Mouse (Mus musculus) liver, embryonic 16.5 days (tissue): Measurements from ENCODE around the gene Mobp. TPM values are rescaled to one million over a fixed set of nuclear protein-coding genes. Genes with fewer than 3 reads are reported as not detected.
A peak's percentile ranks its signal among the peaks of the same experiment; 100 is the strongest.

Experiments used
- ATAC-seq: fragments of 200-750 bp; cut with Nextera tagmentation; 2 replicates; pipeline ENCODE4 v1.8.0; 2017; ENCODE audit warnings: low read depth, mild to moderate bottlenecking, moderate number of reproducible peaks, moderate library complexity
- H3K27ac ChIP-seq: fragments of 300-500 bp; sonication (generic); 2 replicates; pipeline ENCODE4 v1.5.1; 2014; ENCODE audit warnings: mild to moderate bottlenecking, low read length
- H3K27me3 ChIP-seq: fragments of 300-500 bp; sonication (generic); 2 replicates; pipeline ENCODE4 v1.6.1; 2014; ENCODE audit warnings: low read depth, low read length, mixed read lengths; ENCODE audit not compliant: control insufficient read depth, insufficient read depth
- H3K36me3 ChIP-seq: fragments of 300-500 bp; sonication (generic); 2 replicates; pipeline ENCODE4 v1.6.1; 2014; ENCODE audit warnings: mild to moderate bottlenecking; ENCODE audit not compliant: control insufficient read depth, insufficient read depth
- H3K4me1 ChIP-seq: fragments of 300-500 bp; sonication (generic); 2 replicates; pipeline ENCODE4 v1.6.1; 2014; ENCODE audit warnings: low read depth, low read length, mixed read lengths; ENCODE audit not compliant: control insufficient read depth
- H3K4me2 ChIP-seq: fragments of 300-500 bp; sonication (generic); 2 replicates; pipeline ENCODE4 v1.6.1; 2014; ENCODE audit warnings: low read depth, low read length, mixed read lengths
- H3K4me3 ChIP-seq: fragments of 300-500 bp; sonication (generic); 2 replicates; pipeline ENCODE4 v1.5.1; 2014; ENCODE audit warnings: low read depth, mild to moderate bottlenecking, low read length
- H3K9ac ChIP-seq: fragments of 300-500 bp; sonication (generic); 2 replicates; pipeline ENCODE4 v1.6.1; 2014; ENCODE audit warnings: low read depth, low read length
- H3K9me3 ChIP-seq: fragments of 300-500 bp; sonication (generic); replicated peaks from 2 replicates; pipeline ENCODE4 v1.6.1; 2016; ENCODE audit warnings: low read length; ENCODE audit not compliant: control insufficient read depth
- WGBS: fragments of 180-500 bp; shearing (Covaris S2); extraction: QIAGEN DNeasy Blood & Tissue Kit; methylation state at CpG from one replicate; pipeline ENCODE4 v1.1.7; 2014; ENCODE audit not compliant: insufficient replicate concordance; 5-methylcytosine and 5-hydroxymethylcytosine counted together
- polyA plus RNA-seq: library from polyadenylated mRNA; unstranded; fragments of >200 nt; fragmentation: Nextera tagmentation; extraction: Ambion mirVana; gene quantifications from 2 replicates; pipeline ENCODE4 v1.2.1, GENCODE M21; 2015

The Mobp gene
- polyA plus RNA-seq, 1 experiment from 2014 or later: not detected

DNA sequence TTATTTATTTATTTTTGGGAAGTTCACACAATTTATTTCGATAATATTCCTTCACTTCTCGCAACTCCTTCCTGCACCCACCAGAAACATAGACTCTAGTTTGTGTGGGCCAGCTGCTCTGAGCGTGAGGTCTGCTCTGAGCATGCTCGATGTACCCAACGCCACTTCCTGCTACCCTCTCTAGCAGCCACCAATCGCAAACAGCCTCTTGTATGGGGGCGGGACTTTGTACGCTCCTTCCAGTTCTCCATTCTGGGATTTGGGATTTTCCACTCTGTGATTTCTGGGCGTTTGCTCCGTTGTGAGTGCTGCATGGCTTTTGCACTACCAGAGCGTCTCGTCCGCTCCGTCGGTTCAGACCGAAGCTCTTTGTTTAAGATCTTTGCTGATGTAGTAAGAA, 14.4 kb downstream of the Mobp start:
- H3K27ac ChIP-seq: no peak overlapping the region
- H3K4me2 ChIP-seq: no peak overlapping the region
- H3K4me1 ChIP-seq: no peaks in the 10 kb centered on the region
- no peak for ATAC-seq
- H3K36me3 ChIP-seq: no peaks in the 10 kb centered on the region
- H3K4me3 ChIP-seq: no peak overlapping the region
- H3K9me3 ChIP-seq: no peaks in the 10 kb centered on the region
- H3K9ac ChIP-seq: no peak overlapping the region
- 72% methylated on average over 16 of the region's 16 CpGs for WGBS
- H3K27me3 ChIP-seq: no peaks in the 10 kb centered on the region; the same call in 1 of the 2 replicates

DNA sequence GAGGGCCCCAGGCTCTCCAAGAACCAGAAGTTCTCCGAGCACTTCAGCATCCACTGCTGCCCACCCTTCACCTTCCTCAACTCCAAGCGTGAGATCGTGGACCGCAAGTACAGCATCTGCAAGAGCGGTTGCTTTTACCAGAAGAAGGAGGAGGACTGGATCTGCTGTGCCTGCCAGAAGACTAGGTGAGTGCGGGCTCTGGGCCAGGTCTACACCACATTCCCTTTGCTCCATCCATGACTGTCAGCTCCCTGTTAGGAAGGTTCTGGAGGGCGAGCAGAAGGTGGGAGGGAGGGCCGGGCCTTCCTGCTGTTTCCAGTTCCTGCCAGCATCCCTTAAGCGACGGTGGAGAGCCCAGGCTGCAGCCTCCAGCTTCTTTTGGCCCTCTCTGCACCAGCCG, 18.3 kb downstream of the Mobp start:
- H3K4me1 ChIP-seq: no peaks in the 10 kb centered on the region
- no peak overlapping the region for H3K4me3 ChIP-seq
- no peak overlapping the region for H3K9ac ChIP-seq
- no peaks in the 10 kb centered on the region; the same call in 1 of the 2 replicates for H3K27me3 ChIP-seq
- no peak overlapping the region for H3K4me2 ChIP-seq
- H3K36me3 ChIP-seq: no peaks in the 10 kb centered on the region
- H3K9me3 ChIP-seq: 0 out of 2 replicates have a peak, but pooled peaks cover 2% of the 10 kb centered on the region
- WGBS: 50% methylated on average over 11 of the region's 11 CpGs
- H3K27ac ChIP-seq: no peak overlapping the region
- no peak for ATAC-seq

DNA sequence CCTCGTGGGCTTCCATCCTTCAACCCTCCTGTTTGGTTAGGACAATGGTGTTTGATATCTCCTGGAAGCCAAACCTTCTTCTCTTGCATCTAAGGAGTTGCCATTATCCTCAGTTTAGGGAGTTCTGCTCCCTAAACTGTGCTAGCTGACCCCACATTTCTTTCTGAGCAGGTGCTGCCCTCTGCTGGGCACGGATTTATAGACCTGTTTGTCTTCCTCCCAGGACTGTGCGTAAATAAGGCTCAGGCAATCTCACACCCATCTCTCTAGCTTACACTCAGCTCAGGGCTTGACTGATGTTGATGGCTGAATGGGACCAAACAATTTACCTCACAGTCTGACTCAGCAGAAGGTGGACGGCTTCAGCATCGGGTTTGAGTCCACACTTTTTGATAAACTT, 21.8 kb downstream of the Mobp start:
- Histone ChIP-seq H3K4me1 (no peaks in the 10 kb centered on the region), H3K27ac (no peak overlapping the region), H3K27me3 (no peaks in the 10 kb centered on the region; the same call in 1 of the 2 replicates), H3K4me2 (no peak overlapping the region), H3K4me3 (no peak overlapping the region), H3K9ac (no peak overlapping the region), H3K9me3 (0 out of 2 replicates have a peak, but pooled peaks cover 2% of the 10 kb centered on the region), H3K36me3 (no peaks in the 10 kb centered on the region)
- 0 out of 2 replicates have a peak, but pooled peaks have one; percentile 30 for ATAC-seq
- WGBS: 29% methylated on average over 5 of the region's 5 CpGs

DNA sequence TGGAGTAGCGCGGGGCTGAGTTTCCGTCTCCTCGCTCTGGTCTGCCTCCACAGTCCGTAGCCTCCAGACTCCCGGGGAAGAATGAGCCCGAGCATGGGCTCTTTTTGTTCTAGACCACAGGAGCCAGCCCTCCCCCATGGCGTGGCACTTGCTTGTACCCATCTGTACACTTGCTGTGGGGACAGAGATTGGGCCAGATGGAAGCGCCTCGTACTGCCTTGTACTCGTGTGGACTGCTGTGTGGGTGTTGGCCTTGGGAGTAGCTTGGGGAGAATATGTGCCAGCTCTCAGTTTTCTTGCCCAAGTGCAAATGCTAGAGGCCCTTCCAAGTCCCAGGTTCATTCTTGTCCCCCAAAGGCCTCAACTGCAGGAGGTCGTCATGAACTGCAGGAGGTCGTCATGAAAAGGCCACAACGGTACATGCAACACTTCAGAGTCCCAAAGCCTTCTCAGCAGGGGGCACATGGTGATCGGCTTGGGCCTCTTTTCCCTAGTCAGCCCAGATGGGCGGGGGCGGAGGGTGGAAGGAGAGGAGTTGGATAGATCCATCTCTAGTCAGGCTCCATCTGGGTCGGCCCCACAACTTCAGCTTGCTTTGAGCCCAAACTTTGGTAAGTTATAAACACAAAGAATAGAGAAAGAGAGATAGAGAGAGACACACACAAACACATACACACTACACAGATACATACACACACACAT, 25.1 kb downstream of the Mobp start:
- no peak for ATAC-seq
- 81% methylated on average over 18 of the region's 18 CpGs for WGBS

DNA sequence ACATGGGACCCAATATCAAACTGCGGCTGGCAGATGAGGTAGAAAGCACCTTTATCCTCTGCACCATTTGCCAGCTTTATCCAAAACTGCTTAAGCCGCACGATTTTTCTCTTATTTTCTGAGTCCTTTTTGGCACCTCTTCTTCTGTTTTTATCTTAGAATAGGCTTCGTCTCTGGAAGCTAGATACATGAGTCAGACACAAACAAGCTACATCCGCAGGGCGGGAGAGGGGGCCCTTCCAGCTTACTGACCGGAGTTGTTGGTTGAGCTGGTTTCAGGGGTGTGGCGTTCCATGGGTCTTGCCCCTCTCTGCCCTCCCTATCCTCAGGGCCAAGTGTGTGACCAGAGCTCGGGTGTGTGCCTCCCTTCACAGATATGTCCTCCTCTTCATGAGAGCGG, 29.3 kb downstream of the Mobp start:
- WGBS: 69% methylated on average over 10 of the region's 10 CpGs

More for the DNA sequence above, 25.1 kb downstream of the Mobp start:
- Histone ChIP-seq H3K4me1 (no peaks in the 10 kb centered on the region), H3K27ac (no peak overlapping the region), H3K4me3 (no peak overlapping the region), H3K4me2 (no peak overlapping the region), H3K36me3 (no peaks in the 10 kb centered on the region), H3K9ac (no peak overlapping the region), H3K9me3 (0 out of 2 replicates have a peak, but pooled peaks cover 2% of the 10 kb centered on the region), H3K27me3 (no peaks in the 10 kb centered on the region)

DNA sequence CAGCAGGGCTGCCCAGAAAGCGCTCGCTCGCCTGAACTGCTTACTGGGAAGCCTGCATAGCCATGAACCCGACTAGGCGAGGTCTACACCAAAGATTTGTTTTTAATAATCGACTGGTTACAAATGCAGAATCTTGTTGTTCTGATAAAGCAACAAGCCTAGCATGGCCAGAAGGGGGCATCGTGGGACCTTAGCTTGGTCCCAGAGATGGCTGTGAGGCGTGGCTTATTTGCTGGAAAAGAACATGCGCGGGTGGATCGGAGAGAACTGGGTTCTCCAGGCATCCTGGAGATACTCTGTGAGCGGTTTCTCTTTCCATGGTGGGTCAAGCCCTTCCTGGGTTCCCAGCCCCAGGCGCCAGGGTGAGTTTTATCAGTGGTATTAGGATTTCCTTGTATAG, 35.0 kb downstream of the Mobp start:
- no peaks in the 10 kb centered on the region for H3K4me1 ChIP-seq
- no peak overlapping the region for H3K4me2 ChIP-seq
- no peak for ATAC-seq
- H3K27ac ChIP-seq: no peak overlapping the region
- H3K36me3 ChIP-seq: no peaks in the 10 kb centered on the region
- H3K27me3 ChIP-seq: no peaks in the 10 kb centered on the region
- no peak overlapping the region for H3K9ac ChIP-seq
- no peak overlapping the region for H3K4me3 ChIP-seq
- WGBS: 32% methylated on average over 13 of the region's 13 CpGs
- no peaks in the 10 kb centered on the region for H3K9me3 ChIP-seq

More for the DNA sequence above, 29.3 kb downstream of the Mobp start:
- Histone ChIP-seq H3K27ac (no peak overlapping the region), H3K9ac (no peak overlapping the region), H3K36me3 (no peaks in the 10 kb centered on the region), H3K4me1 (no peaks in the 10 kb centered on the region), H3K4me3 (no peak overlapping the region), H3K27me3 (no peaks in the 10 kb centered on the region), H3K9me3 (no peaks in the 10 kb centered on the region), H3K4me2 (no peak overlapping the region)
- no peak for ATAC-seq

DNA sequence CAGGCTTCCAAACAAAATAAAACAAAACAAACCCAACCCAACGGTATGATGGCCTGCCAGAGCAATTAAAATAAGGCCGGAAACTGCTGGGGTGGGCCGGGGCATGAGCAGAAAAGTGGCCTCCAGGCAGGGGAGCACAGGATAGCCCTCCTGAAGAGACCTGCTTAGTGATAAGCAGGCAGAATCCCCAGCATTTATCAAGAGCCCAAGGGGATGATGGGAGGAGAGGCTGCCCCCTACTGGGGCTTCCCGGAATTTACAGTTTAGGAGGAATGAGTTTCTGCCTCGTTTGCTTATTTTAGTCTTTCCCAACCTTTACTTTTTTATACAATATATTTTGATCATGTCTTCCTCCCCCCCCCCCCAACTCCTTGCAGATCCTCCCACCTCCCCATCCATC, 37.3 kb downstream of the Mobp start:
- Histone ChIP-seq H3K4me2 (no peak overlapping the region), H3K27ac (no peak overlapping the region), H3K4me3 (no peak overlapping the region), H3K4me1 (no peaks in the 10 kb centered on the region), H3K27me3 (no peaks in the 10 kb centered on the region), H3K9ac (no peak overlapping the region), H3K36me3 (no peaks in the 10 kb centered on the region), H3K9me3 (no peaks in the 10 kb centered on the region)
- 62% methylated on average over 5 of the region's 5 CpGs for WGBS
- ATAC-seq: no peak

DNA sequence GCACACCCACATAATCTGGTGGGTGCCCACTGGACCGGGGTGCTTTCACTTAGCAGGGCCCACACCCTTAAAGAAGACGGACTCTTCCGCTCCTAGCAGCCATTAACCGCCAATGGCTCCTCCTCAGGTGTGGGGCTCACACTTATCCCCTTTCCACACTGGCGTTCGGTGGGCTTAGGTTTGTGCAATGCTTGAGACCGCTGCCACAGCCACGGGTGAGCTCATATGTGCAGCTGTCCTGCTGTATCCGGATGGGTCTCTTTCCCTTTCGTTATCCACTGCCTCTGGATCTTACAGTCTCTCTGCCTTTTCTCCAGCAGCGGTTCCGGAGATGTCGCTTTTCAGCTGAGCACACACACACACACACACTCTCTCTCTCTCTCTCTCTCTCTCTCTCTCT, 41.4 kb downstream of the Mobp start:
- no peak overlapping the region for H3K27ac ChIP-seq
- H3K9me3 ChIP-seq: no peaks in the 10 kb centered on the region
- H3K4me1 ChIP-seq: no peaks in the 10 kb centered on the region
- H3K36me3 ChIP-seq: no peaks in the 10 kb centered on the region
- no peak for ATAC-seq
- H3K4me2 ChIP-seq: peak overlapping the region; percentile 33
- no peaks in the 10 kb centered on the region for H3K27me3 ChIP-seq
- no peak overlapping the region for H3K9ac ChIP-seq
- WGBS: 36% methylated on average over 13 of the region's 13 CpGs
- H3K4me3 ChIP-seq: peak overlapping the region; percentile 29

DNA sequence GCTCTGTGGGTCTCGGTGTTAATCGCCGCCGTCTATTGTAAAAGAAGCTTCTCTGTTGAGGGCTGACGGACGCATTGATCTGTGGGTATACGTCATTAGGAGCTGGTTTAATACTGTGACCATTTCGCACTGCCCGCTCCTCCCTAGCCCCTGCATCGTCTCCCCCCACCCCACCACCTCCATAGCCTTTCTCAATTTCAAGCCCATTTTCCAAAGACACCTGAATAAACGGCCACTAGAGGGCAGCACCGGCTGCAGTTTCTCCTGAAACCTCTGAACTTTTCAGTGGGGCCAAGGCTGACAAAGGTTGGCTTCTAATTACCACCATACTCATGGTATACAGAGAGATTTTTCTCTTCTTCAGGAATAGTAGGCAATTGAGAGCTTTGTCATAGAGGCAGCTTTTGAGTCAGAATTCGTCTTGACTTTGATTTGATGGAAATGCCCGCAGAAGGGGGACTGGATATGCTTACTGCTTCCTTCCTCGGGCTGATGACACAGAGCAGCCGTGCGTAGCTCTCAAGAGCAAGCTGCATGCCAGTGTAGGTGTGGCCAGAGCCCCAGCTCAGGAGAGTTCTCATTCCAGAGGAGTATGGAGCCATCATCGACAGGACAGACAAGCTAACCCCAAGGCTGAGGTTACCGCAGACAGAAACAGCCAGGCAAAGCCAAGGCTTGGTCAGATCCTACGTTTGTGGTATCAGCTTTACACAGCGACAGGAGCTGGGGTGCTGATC, 42.0 kb downstream of the Mobp start:
- H3K27ac ChIP-seq: no peak overlapping the region
- peak overlapping the region; percentile 33 for H3K4me2 ChIP-seq
- 28% methylated on average over 21 of the region's 21 CpGs for WGBS
- H3K4me3 ChIP-seq: peak overlapping the region; percentile 29
- no peak for ATAC-seq
- H3K36me3 ChIP-seq: no peaks in the 10 kb centered on the region
- no peaks in the 10 kb centered on the region for H3K4me1 ChIP-seq
- no peaks in the 10 kb centered on the region for H3K9me3 ChIP-seq
- no peaks in the 10 kb centered on the region for H3K27me3 ChIP-seq
- H3K9ac ChIP-seq: no peak overlapping the region
